Mouse (Mus musculus) testis, adult 10 weeks (tissue): ENCODE data around the gene C1ql3. TPM values are rescaled to one million over a fixed set of nuclear protein-coding genes. Genes with fewer than 3 reads are reported as not detected.

ENCODE experiments used
- polyA plus RNA-seq: library from polyadenylated mRNA; stranded (reverse); fragments of 350-450 nt; fragmentation: Illumina TruSeq; extraction: RNeasy Lipid Tissue Mini Kit (QIAGEN cat#74804); gene quantifications from one replicate; pipeline ENCODE4 v1.2.3, GENCODE M21; 2014; ENCODE audit warnings: low read depth, low replicate concordance

The C1ql3 gene
- 0.07 TPM for polyA plus RNA-seq

DNA sequence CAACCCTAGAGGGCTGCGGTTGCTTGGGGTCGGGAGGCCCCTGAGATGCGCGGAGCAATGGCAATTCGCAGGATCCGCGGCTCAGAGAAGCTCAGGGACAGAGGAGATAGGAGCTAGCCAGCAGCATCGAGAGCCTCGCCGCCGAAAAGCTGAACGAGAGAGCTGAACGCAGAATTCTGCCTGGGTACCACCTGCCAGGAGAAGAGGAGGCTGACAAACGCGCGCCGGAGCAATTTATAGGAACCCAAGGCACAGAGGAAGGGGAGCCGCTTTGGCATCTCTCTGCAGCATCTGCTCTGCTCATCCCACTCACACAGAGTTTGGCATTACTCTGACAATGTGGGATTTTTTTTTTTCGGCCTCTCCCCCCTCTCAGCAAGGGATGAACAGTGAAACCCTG is at the start of gene C1ql3:
Gene C1ql3 (minus strand): TSS at position 335 of the 400 bp plus-strand sequence.

Other genes starting within 250 kb of the C1ql3 start
- 1.4 TPM for gene Pter, start 87.8 kb downstream of the C1ql3 start, polyA plus RNA-seq